In genomic region chr11:106542385-106542784, GRCm38 (mm10) we compare ENCODE assay signal across 17 mouse cellular contexts. TPM values are rescaled to one million over a fixed set of nuclear protein-coding genes. Genes with fewer than 3 reads are reported as not detected.
DNase-seq lines count a peak whose midpoint lies in the region; ATAC-seq lines count a peak whose summit lies in the region.
"Had no signal": no experiment of that assay in that cellular context is flagged by ENCODE, and none has a peak within 500 bp of the region (broad histone marks: within the 10 kb centered on the region; RNA-seq: fewer than 3 reads in every experiment).

No protein-coding gene starts in this region.

- no peaks in the 10 kb centered on the region; the same call in 1 of the 2 replicates for H3K36me3 ChIP-seq in intestine, embryonic 16.5 days (ENCODE audit: control insufficient read depth, insufficient read depth, low read length)

- H3K9ac ChIP-seq in intestine, embryonic 16.5 days (ENCODE audit: low read depth, low read length) = no peak overlapping the region
- H3K9ac ChIP-seq: hindbrain, embryonic 15.5 days had no signal

- H3K27me3 ChIP-seq in intestine, embryonic 16.5 days (replicated peaks; ENCODE audit: control insufficient read depth, insufficient read depth, low read length) = no peaks in the 10 kb centered on the region
- H3K27me3 ChIP-seq: hindbrain, embryonic 15.5 days had no signal

- H3K4me1 ChIP-seq in intestine, embryonic 16.5 days (ENCODE audit: control insufficient read depth, insufficient read depth, low read length) = no peaks in the 10 kb centered on the region

- H3K9me3 ChIP-seq in intestine, embryonic 16.5 days (ENCODE audit: control insufficient read depth, low read length) = no peaks in the 10 kb centered on the region
- H3K9me3 ChIP-seq: G1E; hindbrain, embryonic 15.5 days had no signal

- ATAC-seq in common myeloid progenitor, adult 5-6 weeks (replicated peaks; ENCODE audit: low read depth, poor library complexity, severe bottlenecking) = peak; percentile 62
- ATAC-seq in monocyte, adult 5-6 weeks (replicated peaks; ENCODE audit: insufficient number of reproducible peaks, low FRiP score, low TSS enrichment, poor library complexity, severe bottlenecking) = peak; percentile 55
- no peak for ATAC-seq in intestine, embryonic 16.5 days
- ATAC-seq: forebrain, embryonic 14.5 days had no signal

- H3K27ac ChIP-seq in intestine, embryonic 16.5 days (ENCODE audit: low read length) = no peak overlapping the region
- H3K27ac ChIP-seq: hindbrain, embryonic 15.5 days had no signal

- DNase-seq in 416B (ENCODE audit: low read depth) (peak; percentile 61), A20 (ENCODE audit: low read depth, low spot score) (peak; percentile 32)
- DNase-seq in testis, postnatal 14 days (ENCODE audit: low spot score) = no peak
- DNase-seq in kidney, adult 9 months = no peak
- no peak for DNase-seq in cerebellum, postnatal 36 days
- DNase-seq: adrenal gland, adult 8-10 months; cerebellum, adult 2 months; kidney, adult 8-10 months; kidney, postnatal 4 days; right cerebral cortex, postnatal 14 days had no signal

- H3K4me3 ChIP-seq in intestine, embryonic 16.5 days (ENCODE audit: low read length) = no peak overlapping the region
- H3K4me3 ChIP-seq: hindbrain, embryonic 15.5 days; myocyte had no signal

- no peak overlapping the region for H3K4me2 ChIP-seq in intestine, embryonic 16.5 days (ENCODE audit: low read depth, low read length)
- H3K4me2 ChIP-seq: hindbrain, embryonic 15.5 days had no signal

RNA-seq across cellular contexts. Expression of gene Ern1, which starts 54.7 kb away (rescaled TPM):
- 21.1 and 32.6 TPM in 2 replicates for total RNA-seq in common myeloid progenitor, adult 5-6 weeks (2017)
- 27.8 to 71.5 TPM (median 30.5 TPM) in 3 replicates for total RNA-seq in monocyte, adult 5-6 weeks (2017)
- 4.1 TPM in 2 replicates for polyA plus RNA-seq in intestine, embryonic 16.5 days (2015; fragmentation: Nextera tagmentation; extraction: Ambion mirVana)

Comparison
In these comparisons a context has a peak if more than half of its experiments do, and no peak if none do; other contexts are left out.
1. DNase-seq: peak in 416B (single experiment) and A20 (single experiment); none in testis, postnatal 14 days (single experiment), kidney, adult 9 months (single experiment) and cerebellum, postnatal 36 days (0 of 2).